Mouse (Mus musculus) hindlimb bud, embryonic 11.5 days (tissue): Measurements from ENCODE around the gene Sv2b.
"Not testable (repeated sequence)": the region's sequence is repeated elsewhere in the genome, so short reads cannot be mapped to it uniquely, and the experiment has no call there.

Experiments used
- DNase-seq: peaks from one replicate; pipeline ENCODE4 v3.0.0-alpha.2; 2012; ENCODE audit warnings: low read depth, low spot score; ENCODE audit errors: extremely low spot score

Gene Sv2b

GRCm38 (mm10) chr7:75220786-75221185, 88.3 kb downstream of the Sv2b start:
- DNase-seq: no peak

GRCm38 (mm10) chr7:75220296-75220695, 88.8 kb downstream of the Sv2b start:
- no peak for DNase-seq

GRCm38 (mm10) chr7:75216180-75216579, 92.9 kb downstream of the Sv2b start:
- DNase-seq: no peak

GRCm38 (mm10) chr7:75209221-75209641, 99.8 kb downstream of the Sv2b start:
- DNase-seq: no peak

- DNase-seq: no peak
Observed at GRCm38 (mm10) chr7:75207965-75208644, 101.0 kb downstream of the Sv2b start.

- DNase-seq: no peak
Observed at GRCm38 (mm10) chr7:75206671-75207070, 102.4 kb downstream of the Sv2b start.

GRCm38 (mm10) chr7:75205386-75205785, 103.7 kb downstream of the Sv2b start:
- DNase-seq: no peak

- not testable (repeated sequence) for DNase-seq
Observed at GRCm38 (mm10) chr7:75194919-75195230, 114.2 kb downstream of the Sv2b start.

GRCm38 (mm10) chr7:75194158-75194918, 114.7 kb downstream of the Sv2b start:
- no peak for DNase-seq

GRCm38 (mm10) chr7:75190192-75190591, 118.9 kb downstream of the Sv2b start:
- no peak for DNase-seq

GRCm38 (mm10) chr7:75175042-75175441, 134.0 kb downstream of the Sv2b start:
- DNase-seq: no peak

- no peak for DNase-seq
Observed at GRCm38 (mm10) chr7:75167481-75167880, 141.6 kb downstream of the Sv2b start.

- no peak for DNase-seq
Observed at GRCm38 (mm10) chr7:75147174-75147573, 161.9 kb downstream of the Sv2b start.

GRCm38 (mm10) chr7:75142800-75143199, 166.3 kb downstream of the Sv2b start:
- no peak for DNase-seq

- DNase-seq: no peak
Observed at GRCm38 (mm10) chr7:75141919-75142700, 167.0 kb downstream of the Sv2b start.

- no peak for DNase-seq
Observed at GRCm38 (mm10) chr7:75139306-75139705, 169.8 kb downstream of the Sv2b start.

- no peak for DNase-seq
Observed at GRCm38 (mm10) chr7:75134710-75135617, 174.1 kb downstream of the Sv2b start.

GRCm38 (mm10) chr7:75128036-75128435, 181.0 kb downstream of the Sv2b start:
- DNase-seq: no peak

- no peak for DNase-seq
Observed at GRCm38 (mm10) chr7:75124067-75124466, 185.0 kb downstream of the Sv2b start.

- DNase-seq: no peak
Observed at GRCm38 (mm10) chr7:75118022-75118673, 190.9 kb downstream of the Sv2b start.
